Mouse (Mus musculus) Patski (cell line): ENCODE measurements around the gene Fam3a. TPM values are rescaled to one million over a fixed set of nuclear protein-coding genes. Genes with fewer than 3 reads are reported as not detected.
"Not testable (repeated sequence)": the region's sequence is repeated elsewhere in the genome, so short reads cannot be mapped to it uniquely, and the experiment has no call there.

ENCODE experiments used
- ATAC-seq: fragments of 100-300 bp; one replicate; pipeline ENCODE4 v1.8.0; 2021
- CTCF ChIA-PET: fragments of 350-600 bp; sonication (Branson Sonifier 250); formaldehyde crosslinking; loops from one replicate; lab custom pipeline; 2022; ENCODE audit warnings: inconsistent platforms; lab: Charles Lee
- POLR2A ChIA-PET: fragments of 350-600 bp; sonication (Branson Sonifier 250); formaldehyde crosslinking; loops from one replicate; lab custom pipeline; 2022; ENCODE audit warnings: antibody characterized with exemption, inconsistent platforms; lab: Charles Lee
- DNase-seq: peaks from one replicate; pipeline ENCODE4 v3.0.0-alpha.2; 2011; ENCODE audit warnings: low read depth, low spot score
- H3K27me3 ChIP-seq: fragments of 371-371 bp; one replicate; pipeline ENCODE4 v1.5.1; 2021
- CTCF ChIP-seq: fragments of 100-300 bp; IDR thresholded peaks from one replicate; pipeline ENCODE4 v1.5.1; 2021
- in situ Hi-C: fragments of 300-500 bp; cut with MboI; formaldehyde crosslinking; loops from 3 replicates; pipeline ENCODE4 v1.11.1; 2018; ENCODE audit warnings: low pct_unique_long_range_greater_than_20kb, mixed read lengths
- polyA plus RNA-seq: library from polyadenylated mRNA; unstranded; gene quantifications from one replicate; pipeline ENCODE4 v1.2.3, GENCODE M21; 2021

Fam3a gene
- polyA plus RNA-seq, 1 experiment from 2014 or later = 25.0 TPM

DNA sequence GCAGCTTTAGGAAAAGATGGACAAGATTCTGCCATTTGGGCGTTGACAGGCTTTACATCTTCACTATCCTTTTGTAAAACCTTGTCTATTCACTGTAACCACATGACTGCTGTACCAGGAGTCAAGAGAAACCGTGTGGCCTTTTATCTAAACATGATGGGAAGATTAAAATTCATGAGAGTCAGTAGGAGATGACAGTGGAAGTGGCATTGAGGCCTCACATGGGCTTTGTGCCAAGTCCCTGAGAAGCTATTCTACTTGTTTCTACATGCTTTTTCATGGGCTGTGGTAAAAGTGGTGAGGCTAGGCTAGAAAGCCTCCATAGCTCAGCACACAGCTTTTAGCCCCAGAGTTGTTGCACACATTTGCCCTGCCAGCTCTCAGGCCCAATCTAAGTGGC lies 15.3 kb upstream of the Fam3a start:
- ChIA-PET CTCF (interaction anchor here (1.1 to 3.0 kb wide), 3 partner anchors 12 to 159 kb away, joined by 3 to 11 read pairs (median 3); partner anchors contain the start of gene Flna), POLR2A (interaction anchor here (1.0 kb wide), 1 partner anchor 15 kb away, joined by 3 read pairs; the partner anchor contains the start of genes Fam3a and Ikbkg)
- in situ Hi-C loops = loop anchor here (10.0 to 25.0 kb wide), 2 partner anchors 446 to 1364 kb away; partner anchors contain the start of gene Hcfc1
- TF ChIP-seq CTCF = no peak
- DNase-seq (no peak), ATAC-seq (no peak)
- peaks cover 3% of the 10 kb centered on the region for H3K27me3 ChIP-seq

DNA sequence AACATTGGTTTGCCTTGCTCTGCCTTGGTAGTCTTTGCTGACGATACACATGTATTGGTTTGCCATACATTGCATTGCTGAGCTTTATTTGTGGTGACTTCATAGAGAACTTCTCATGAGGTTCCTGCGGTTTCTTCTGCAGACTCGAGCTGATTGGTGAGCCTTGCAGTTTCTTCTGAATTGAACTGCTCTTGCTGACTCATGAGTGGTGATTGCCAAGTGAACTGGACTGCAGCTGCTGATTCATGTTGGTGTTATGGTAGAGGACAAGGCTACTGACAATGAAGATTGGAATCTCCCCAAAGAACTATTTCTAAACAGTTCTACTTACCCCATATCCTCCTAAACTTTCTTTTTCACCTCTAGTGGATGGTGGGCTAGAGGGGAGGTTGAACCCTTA lies 7.1 kb upstream of the Fam3a start:
- in situ Hi-C loops = loop anchor here (10.0 to 25.0 kb wide), 2 partner anchors 438 to 1355 kb away; partner anchors contain the start of gene Hcfc1
- ChIA-PET CTCF (interaction anchor here (1.2 kb wide), 1 partner anchor 11 kb away, joined by 3 read pairs; no protein-coding TSS in a partner anchor), POLR2A (no interaction called here)
- peaks cover 27% of the 10 kb centered on the region for H3K27me3 ChIP-seq
- TF ChIP-seq CTCF = no peak
- ATAC-seq (no peak), DNase-seq (no peak)

DNA sequence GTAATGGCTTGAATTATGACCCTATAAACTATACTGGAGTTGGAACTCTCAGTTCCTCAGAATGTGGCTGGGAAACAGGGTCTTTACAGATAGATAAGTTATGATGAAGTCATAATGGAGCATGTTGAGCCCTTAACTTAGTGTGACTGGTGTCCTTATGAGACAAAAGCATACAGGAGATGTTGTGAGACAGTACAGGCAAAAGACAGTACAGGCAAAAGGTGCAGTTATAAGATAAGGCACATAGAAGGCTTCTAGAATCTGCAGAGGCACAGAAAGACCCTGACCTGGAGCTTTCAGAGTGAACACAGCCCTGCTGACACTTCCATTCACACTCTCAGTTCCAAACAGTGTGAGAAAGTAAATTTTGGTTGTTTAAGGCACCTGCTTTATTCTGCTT lies 4.9 kb downstream of the Fam3a start:
- ChIA-PET POLR2A (no interaction called here), CTCF (interaction anchor here (2.7 kb wide), 1 partner anchor 11 kb away, joined by 7 read pairs; no protein-coding TSS in a partner anchor)
- in situ Hi-C loops = no loop called here
- TF ChIP-seq CTCF = no peak
- H3K27me3 ChIP-seq = peaks cover 7% of the 10 kb centered on the region
- ATAC-seq (no peak), DNase-seq (no peak)

DNA sequence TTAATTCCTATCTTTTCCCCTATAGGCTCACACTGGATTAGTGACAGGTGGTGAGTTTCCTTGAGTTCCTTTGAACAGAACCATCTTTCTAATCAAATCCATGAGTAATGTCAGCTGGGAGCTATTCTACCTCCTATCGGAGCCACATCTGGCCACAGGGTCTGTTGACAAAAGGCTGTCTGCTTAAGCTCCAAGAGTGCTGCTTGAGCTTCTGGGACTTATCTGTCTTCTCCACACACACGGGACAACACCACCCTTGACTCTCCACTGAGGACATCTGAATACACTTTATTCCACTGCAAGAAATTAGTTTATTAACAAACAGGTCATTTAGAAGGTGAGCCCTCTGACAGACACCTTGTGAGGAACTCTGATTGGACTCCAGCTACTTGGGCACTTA lies 8.6 kb downstream of the Fam3a start:
- DNase-seq = no peak
- ChIA-PET POLR2A (no interaction called here), CTCF (no interaction called here)
- no peak for TF ChIP-seq CTCF
- peaks cover 12% of the 10 kb centered on the region for H3K27me3 ChIP-seq
- in situ Hi-C loops = no loop called here
- no peak for ATAC-seq

DNA sequence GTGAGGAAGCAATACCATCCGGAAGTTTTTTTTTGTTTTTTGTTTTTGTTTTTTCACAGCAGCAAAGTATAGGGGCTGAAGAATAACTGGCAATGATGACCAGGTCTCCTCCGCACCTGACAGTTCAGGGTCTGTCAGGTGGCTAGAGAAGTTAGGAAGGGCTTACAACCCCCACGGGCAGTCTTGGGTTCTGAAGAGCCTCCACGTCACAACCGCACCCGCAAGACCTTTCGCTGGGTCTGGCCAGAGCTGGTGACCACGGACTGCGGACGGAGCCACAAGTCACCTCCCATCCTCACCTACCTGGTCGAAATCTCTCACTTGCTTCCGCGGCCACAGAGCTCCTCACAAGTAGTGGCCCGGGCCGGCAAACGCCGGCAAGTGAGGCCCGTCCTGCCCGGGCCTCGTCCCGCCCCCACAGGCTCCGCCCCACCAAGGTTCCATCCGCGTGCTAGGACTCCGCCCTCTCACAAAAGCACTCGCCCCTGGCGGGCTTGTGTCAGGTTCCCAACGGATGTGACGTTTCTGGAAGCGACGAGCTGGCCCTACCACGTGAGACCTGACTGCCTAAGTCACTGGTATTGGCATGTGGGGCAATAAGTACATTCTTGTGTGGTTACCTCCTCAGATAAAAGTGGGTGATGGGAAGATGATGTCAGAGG lies 20.1 kb downstream of the Fam3a start, which contains the start of the genes Ubl4a and Slc10a3:
Gene Ubl4a, minus strand, starts transcription at position 331 of the 662 bp plus-strand sequence.
Gene Slc10a3, minus strand, starts transcription at position 462 of the 662 bp plus-strand sequence.
- ChIA-PET POLR2A (interaction anchor here (0.6 kb wide), 1 partner anchor 869 kb away, joined by 3 read pairs; no protein-coding TSS in a partner anchor), CTCF (interaction anchor here (1.0 kb wide), 1 partner anchor 21 kb away, joined by 3 read pairs; no protein-coding TSS in a partner anchor)
- in situ Hi-C loops = no loop called here

DNA sequence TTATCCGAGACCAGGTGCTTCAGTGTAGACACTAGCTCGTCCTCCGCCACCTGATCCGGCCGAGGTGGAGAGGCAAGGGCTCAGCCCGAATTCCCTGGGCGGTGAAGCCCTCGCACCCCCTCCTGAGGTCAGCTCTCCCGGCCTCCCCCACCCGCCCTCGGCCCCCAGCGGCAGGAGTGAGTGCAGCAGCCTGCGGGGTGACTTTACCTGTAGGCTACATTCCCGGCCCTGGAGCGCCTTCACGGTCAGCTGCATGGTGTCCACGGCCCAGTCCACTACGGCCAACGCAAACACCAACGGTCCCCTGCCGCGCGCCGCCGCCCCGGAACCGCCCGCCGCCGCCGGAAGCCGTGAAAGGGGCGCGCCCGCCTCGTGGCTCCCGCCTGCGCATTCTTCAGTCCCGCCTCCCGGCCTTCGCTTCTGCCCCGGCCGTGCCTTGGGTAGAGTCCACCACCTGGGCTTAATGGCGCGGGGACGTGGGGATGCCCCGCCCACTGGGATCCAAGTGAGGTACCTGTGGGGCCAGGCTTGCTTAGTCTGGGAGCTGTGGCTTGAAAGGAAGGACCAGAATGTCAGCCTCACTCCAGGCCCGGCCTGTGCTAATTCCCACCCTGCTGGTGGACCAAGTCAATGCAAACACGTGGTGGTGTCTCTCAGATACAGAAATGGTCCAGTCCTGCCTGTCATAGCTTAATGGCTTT lies 24.7 kb downstream of the Fam3a start:
- DNase-seq = no peak
- TF ChIP-seq CTCF = no peak
- in situ Hi-C loops = no loop called here
- ChIA-PET POLR2A (interaction anchor here (1.0 to 1.7 kb wide), 5 partner anchors 28 to 123 kb away, joined by 3 to 5 read pairs (median 3); partner anchors contain the start of gene Plxna3), CTCF (interaction anchor here (1.6 kb wide), 1 partner anchor 9 kb away, joined by 5 read pairs; no protein-coding TSS in a partner anchor)
- H3K27me3 ChIP-seq = peaks cover 4% of the 10 kb centered on the region
- ATAC-seq = peak; percentile 61

More for the DNA sequence above, 20.1 kb downstream of the Fam3a start, which contains the start of the genes Ubl4a and Slc10a3:
- no peak for DNase-seq
- H3K27me3 ChIP-seq = no peaks in the 10 kb centered on the region
- peak; percentile 84 for ATAC-seq
- no peak for TF ChIP-seq CTCF

DNA sequence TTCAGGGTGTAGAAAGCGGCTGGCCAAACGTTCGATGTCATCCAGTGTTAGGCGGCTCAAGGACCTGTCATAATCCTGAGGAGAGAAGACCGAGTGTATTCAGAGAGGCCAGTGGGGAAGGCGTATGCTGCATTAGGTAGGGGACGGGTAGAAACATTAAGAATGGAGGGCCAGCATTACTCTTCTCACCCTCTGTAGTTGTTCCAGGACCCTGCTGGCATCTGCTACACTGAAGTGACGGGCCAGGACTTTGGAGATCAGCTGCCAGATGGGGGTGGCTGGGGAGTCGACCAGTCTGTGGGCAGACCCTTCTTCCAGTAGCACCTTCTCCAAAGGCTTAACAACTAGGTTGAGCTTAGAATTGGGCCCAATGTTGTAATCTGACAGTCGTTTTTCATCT lies 25.6 kb downstream of the Fam3a start:
- in situ Hi-C loops = no loop called here
- ATAC-seq (no peak), DNase-seq (no peak)
- ChIA-PET POLR2A (interaction anchor here (1.0 kb wide), 1 partner anchor 119 kb away, joined by 3 read pairs; no protein-coding TSS in a partner anchor), CTCF (interaction anchor here (0.6 kb wide), 1 partner anchor 19 kb away, joined by 3 read pairs; no protein-coding TSS in a partner anchor)
- peaks cover 4% of the 10 kb centered on the region for H3K27me3 ChIP-seq
- no peak for TF ChIP-seq CTCF

DNA sequence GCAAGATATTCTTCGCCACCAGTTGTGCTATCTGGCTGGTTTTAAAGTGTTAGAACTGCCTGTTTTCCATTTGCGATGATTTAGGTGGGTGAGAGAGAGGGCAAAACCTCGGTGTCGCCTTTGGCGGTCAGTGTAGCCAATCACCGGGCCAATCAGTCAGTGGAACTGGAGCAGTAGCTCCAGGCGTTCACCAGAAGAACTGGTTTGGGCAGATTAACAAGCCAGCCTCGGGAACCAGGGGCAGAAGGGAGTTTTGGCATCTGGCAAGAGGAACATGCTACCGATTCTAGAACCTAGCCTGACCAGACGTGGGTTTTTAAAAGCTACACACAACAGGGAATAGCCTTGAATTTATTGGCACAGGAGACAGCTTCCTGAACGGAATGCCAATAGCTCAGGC lies 33.9 kb downstream of the Fam3a start:
- TF ChIP-seq CTCF = no peak
- CTCF ChIA-PET = no interaction called here
- ATAC-seq (no peak), DNase-seq (no peak)
- in situ Hi-C loops = no loop called here
- H3K27me3 ChIP-seq = peaks cover 4% of the 10 kb centered on the region
- POLR2A ChIA-PET = no interaction called here

DNA sequence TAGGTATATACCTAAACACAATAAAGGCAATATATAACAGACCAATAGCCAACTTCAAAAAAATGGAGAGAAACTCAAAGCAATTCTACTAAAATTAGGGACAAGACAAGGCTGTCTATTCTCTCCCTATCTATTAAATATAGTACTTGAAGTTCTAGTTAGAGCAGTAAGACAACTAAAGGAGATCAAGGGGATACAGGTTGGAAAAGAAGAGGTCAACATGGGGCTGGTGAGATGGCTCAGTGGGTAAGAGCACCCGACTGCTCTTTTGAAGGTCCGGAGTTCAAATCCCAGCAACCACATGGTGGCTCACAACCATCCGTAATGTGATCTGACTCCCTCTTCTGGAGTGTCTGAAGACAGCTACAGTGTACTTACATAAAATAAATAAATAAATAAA lies 36.0 kb downstream of the Fam3a start:
- H3K27me3 ChIP-seq, POLR2A ChIA-PET, CTCF ChIA-PET, in situ Hi-C loops, DNase-seq, ATAC-seq: not testable (repeated sequence)

DNA sequence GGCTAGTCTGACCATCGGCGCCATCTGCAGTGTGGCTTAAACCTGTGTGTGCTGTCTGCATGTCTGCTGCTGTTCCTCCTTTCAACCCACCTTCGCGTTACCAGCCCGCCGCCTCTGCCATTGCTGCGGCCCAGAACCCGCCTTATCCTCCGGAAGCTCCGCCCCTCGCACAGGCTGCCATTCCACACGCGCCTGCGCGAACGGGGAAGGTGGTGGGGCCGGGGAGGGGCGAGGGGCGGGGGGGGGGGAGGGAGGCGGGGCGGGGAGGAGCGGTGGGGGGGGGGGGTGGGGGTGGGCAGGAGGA lies 39.7 kb downstream of the Fam3a start, which contains the start of gene Lage3:
Gene Lage3, minus strand, starts transcription at position 152 of the 304 bp plus-strand sequence.
- CTCF ChIA-PET = no interaction called here
- POLR2A ChIA-PET = no interaction called here
- peaks cover 18% of the 10 kb centered on the region for H3K27me3 ChIP-seq
- DNase-seq (no peak), ATAC-seq (peak; percentile 62)
- in situ Hi-C loops = no loop called here
- no peak for TF ChIP-seq CTCF
